Mouse (Mus musculus): ENCODE data around the gene Cd24a. TPM values are rescaled to one million over a fixed set of nuclear protein-coding genes. Genes with fewer than 3 reads are reported as not detected.

Gene Cd24a
- polyA plus RNA-seq, 1 experiment from 2014 or later = 461 TPM

GRCm38 (mm10) chr10:43588470-43589177 lies 10.5 kb downstream of the Cd24a start:
- H3K4me1 ChIP-seq (ENCODE audit: insufficient read depth) = peaks cover 26% of the 10 kb centered on the region
- no peak overlapping the region for H3K4me3 ChIP-seq (ENCODE audit: low read depth, low read length)
- TF ChIP-seq EP300 (IDR thresholded peaks at IDR 0.05; ENCODE audit: low read depth) = peak; percentile 78
- TF ChIP-seq CTCF (IDR thresholded peaks at IDR 0.05; ENCODE audit: low read depth) = no peak
- H3K9ac ChIP-seq (replicated peaks) = no peak overlapping the region
- H3K9me3 ChIP-seq (ENCODE audit: low read length) = no peaks in the 10 kb centered on the region
- no peak for DNase-seq
- ATAC-seq = peak; percentile 14; the same call in 1 of the 2 replicates
- H3K36me3 ChIP-seq (replicated peaks; ENCODE audit: insufficient read depth, low read length) = peaks cover 6% of the 10 kb centered on the region; the same call in 1 of the 2 replicates
- no peaks in the 10 kb centered on the region for H3K27me3 ChIP-seq (ENCODE audit: insufficient read depth, low read length)
- peak overlapping the region; percentile 72 for H3K27ac ChIP-seq (ENCODE audit: low read depth)
- H3K4me2 ChIP-seq (ENCODE audit: low read depth, low read length) = no peak overlapping the region
- 35% methylated on average over 8 of the region's 8 CpGs for WGBS (ENCODE audit: insufficient replicate concordance)

GRCm38 (mm10) chr10:43591477-43591876 lies 13.4 kb downstream of the Cd24a start:
- 36% methylated on average over 10 of the region's 10 CpGs for WGBS (ENCODE audit: insufficient replicate concordance)
- no peak overlapping the region for H3K4me3 ChIP-seq (ENCODE audit: low read depth, low read length)
- no peaks in the 10 kb centered on the region for H3K9me3 ChIP-seq (ENCODE audit: low read length)
- H3K4me1 ChIP-seq (ENCODE audit: insufficient read depth) = peaks cover 32% of the 10 kb centered on the region
- no peaks in the 10 kb centered on the region for H3K27me3 ChIP-seq (ENCODE audit: insufficient read depth, low read length)
- ATAC-seq (no peak), DNase-seq (no peak)
- H3K9ac ChIP-seq (replicated peaks) = no peak overlapping the region
- peak overlapping the region; percentile 3 for H3K4me2 ChIP-seq (ENCODE audit: low read depth, low read length)
- H3K27ac ChIP-seq (ENCODE audit: low read depth) = peak overlapping the region; percentile 46; the same call in 1 of the 2 replicates
- H3K36me3 ChIP-seq (replicated peaks; ENCODE audit: insufficient read depth, low read length) = no peaks in the 10 kb centered on the region
- TF ChIP-seq CTCF (IDR thresholded peaks at IDR 0.05; ENCODE audit: low read depth) (no peak), EP300 (IDR thresholded peaks at IDR 0.05; ENCODE audit: low read depth) (no peak)

GRCm38 (mm10) chr10:43593182-43593581 lies 15.1 kb downstream of the Cd24a start:
- H3K27me3 ChIP-seq (ENCODE audit: insufficient read depth, low read length) = no peaks in the 10 kb centered on the region
- no peaks in the 10 kb centered on the region for H3K36me3 ChIP-seq (replicated peaks; ENCODE audit: insufficient read depth, low read length)
- no peak for DNase-seq
- ATAC-seq = peak; percentile 76
- peak overlapping the region; percentile 74 for H3K27ac ChIP-seq (ENCODE audit: low read depth)
- TF ChIP-seq EP300 (IDR thresholded peaks at IDR 0.05; ENCODE audit: low read depth) (peak; percentile 62; the same call in 1 of the 2 replicates), CTCF (IDR thresholded peaks at IDR 0.05; ENCODE audit: low read depth) (no peak)
- H3K9ac ChIP-seq (replicated peaks) = peak overlapping the region; percentile 56
- H3K4me2 ChIP-seq (ENCODE audit: low read depth, low read length) = peak overlapping the region; percentile 63
- peak overlapping the region; percentile 44 for H3K4me3 ChIP-seq (ENCODE audit: low read depth, low read length)
- WGBS (ENCODE audit: insufficient replicate concordance) = 67% methylated on average over 5 of the region's 5 CpGs
- no peaks in the 10 kb centered on the region for H3K9me3 ChIP-seq (ENCODE audit: low read length)
- peaks cover 37% of the 10 kb centered on the region for H3K4me1 ChIP-seq (ENCODE audit: insufficient read depth)

DNA sequence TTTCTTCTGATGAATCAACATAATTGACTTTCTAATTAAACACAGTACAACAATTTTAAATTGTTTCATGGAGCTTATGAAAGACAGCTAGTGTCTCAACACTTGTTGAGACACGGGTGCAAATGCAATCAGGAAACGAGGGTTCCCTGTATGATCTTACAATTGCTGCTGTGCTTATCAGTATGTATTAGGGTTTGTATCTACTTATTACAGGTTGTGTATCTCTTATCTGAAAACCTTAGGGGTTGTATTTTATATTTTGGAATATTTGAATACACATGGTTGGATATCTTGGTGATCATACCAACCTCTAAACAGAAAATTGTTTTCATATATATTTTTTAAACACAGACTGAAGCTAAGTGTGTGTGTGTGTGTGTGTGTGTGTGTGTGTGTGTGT lies 16.1 kb downstream of the Cd24a start:
- no peak for DNase-seq
- Histone ChIP-seq H3K9me3 (ENCODE audit: low read length) (no peaks in the 10 kb centered on the region), H3K36me3 (replicated peaks; ENCODE audit: insufficient read depth, low read length) (no peaks in the 10 kb centered on the region), H3K9ac (replicated peaks) (peak overlapping the region; percentile 56), H3K27ac (ENCODE audit: low read depth) (peak overlapping the region; percentile 74), H3K27me3 (ENCODE audit: insufficient read depth, low read length) (no peaks in the 10 kb centered on the region), H3K4me2 (ENCODE audit: low read depth, low read length) (peak overlapping the region; percentile 63), H3K4me1 (ENCODE audit: insufficient read depth) (peaks cover 37% of the 10 kb centered on the region), H3K4me3 (ENCODE audit: low read depth, low read length) (peak overlapping the region; percentile 44)
- 40% methylated on average over 2 of the region's 2 CpGs for WGBS (ENCODE audit: insufficient replicate concordance)
- TF ChIP-seq EP300 (IDR thresholded peaks at IDR 0.05; ENCODE audit: low read depth) = peak; percentile 85
- TF ChIP-seq CTCF (IDR thresholded peaks at IDR 0.05; ENCODE audit: low read depth) = no peak
- ATAC-seq = no peak

- Histone ChIP-seq H3K9me3 (ENCODE audit: low read length) (no peaks in the 10 kb centered on the region), H3K9ac (replicated peaks) (peak overlapping the region; percentile 56; the same call in 1 of the 2 replicates), H3K4me1 (ENCODE audit: insufficient read depth) (peaks cover 33% of the 10 kb centered on the region), H3K27me3 (ENCODE audit: insufficient read depth, low read length) (no peaks in the 10 kb centered on the region), H3K36me3 (replicated peaks; ENCODE audit: insufficient read depth, low read length) (no peaks in the 10 kb centered on the region), H3K4me3 (ENCODE audit: low read depth, low read length) (peak overlapping the region; percentile 44), H3K4me2 (ENCODE audit: low read depth, low read length) (peak overlapping the region; percentile 63), H3K27ac (ENCODE audit: low read depth) (peak overlapping the region; percentile 74)
- 35% methylated on average over 3 of the region's 3 CpGs for WGBS (ENCODE audit: insufficient replicate concordance)
- TF ChIP-seq CTCF (IDR thresholded peaks at IDR 0.05; ENCODE audit: low read depth) (no peak), EP300 (IDR thresholded peaks at IDR 0.05; ENCODE audit: low read depth) (no peak)
- peak; percentile 73 for ATAC-seq
- peak; percentile 49 for DNase-seq
Measured at GRCm38 (mm10) chr10:43594894-43595293, 16.8 kb downstream of the Cd24a start.

DNA sequence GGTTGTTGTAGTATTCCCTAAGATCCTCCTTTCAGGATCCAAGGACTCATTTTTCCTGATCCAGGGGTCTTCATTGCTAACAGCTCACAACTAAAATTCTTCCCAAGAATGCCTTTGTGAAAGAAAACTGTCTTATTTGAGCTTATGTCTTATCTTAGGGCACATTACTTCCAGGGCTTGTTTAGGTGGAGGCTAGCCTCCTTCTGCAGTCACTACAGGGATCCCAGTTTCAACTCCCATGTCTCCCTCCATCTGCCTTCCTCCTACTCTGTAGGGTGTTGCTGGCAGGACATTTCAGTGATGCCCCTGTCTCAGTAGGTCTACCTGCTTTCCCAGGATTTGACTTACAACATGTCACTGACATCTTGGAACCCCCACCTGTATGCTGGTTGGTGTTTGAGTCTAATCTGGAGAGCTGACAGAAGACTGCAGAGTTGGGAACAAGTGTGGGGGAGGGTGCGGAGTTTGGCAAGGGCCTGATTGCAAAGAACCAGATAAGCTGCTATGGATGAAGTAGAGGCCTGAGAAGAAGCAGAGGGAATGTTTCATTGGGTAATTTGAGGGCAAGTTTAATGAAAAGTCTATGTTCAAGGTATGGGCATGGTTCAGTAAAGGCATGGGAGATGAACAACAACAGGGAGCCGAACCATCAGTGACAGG lies 20.1 kb downstream of the Cd24a start:
- Histone ChIP-seq H3K4me3 (ENCODE audit: low read depth, low read length) (peak overlapping the region; percentile 11; the same call in 1 of the 2 replicates), H3K27ac (ENCODE audit: low read depth) (peak overlapping the region; percentile 64; the same call in 1 of the 2 replicates), H3K4me2 (ENCODE audit: low read depth, low read length) (peak overlapping the region; percentile 53), H3K36me3 (replicated peaks; ENCODE audit: insufficient read depth, low read length) (peaks cover 4% of the 10 kb centered on the region; the same call in 1 of the 2 replicates), H3K9ac (replicated peaks) (peak overlapping the region; percentile 39; the same call in 1 of the 2 replicates), H3K9me3 (ENCODE audit: low read length) (no peaks in the 10 kb centered on the region), H3K4me1 (ENCODE audit: insufficient read depth) (peaks cover 18% of the 10 kb centered on the region), H3K27me3 (ENCODE audit: insufficient read depth, low read length) (no peaks in the 10 kb centered on the region)
- 64% methylated on average over 2 of the region's 2 CpGs for WGBS (ENCODE audit: insufficient replicate concordance)
- TF ChIP-seq EP300 (IDR thresholded peaks at IDR 0.05; ENCODE audit: low read depth) = peak; percentile 82
- no peak for TF ChIP-seq CTCF (IDR thresholded peaks at IDR 0.05; ENCODE audit: low read depth)
- DNase-seq (peak; percentile 52), ATAC-seq (peak; percentile 60)
